Mouse (Mus musculus): ENCODE results near the gene A430005L14Rik.

GRCm38 (mm10) chr4:153913635-153914034 lies 43.4 kb upstream of the A430005L14Rik start:
- TF ChIP-seq CTCF (IDR thresholded peaks at IDR 0.05; ENCODE audit: low read depth) (no peak), EP300 (IDR thresholded peaks at IDR 0.05; ENCODE audit: low read depth) (no peak)

Data from liver, postnatal 0 days (tissue).